Mouse (Mus musculus): ENCODE results near the gene Gpnmb. TPM values are rescaled to one million over a fixed set of nuclear protein-coding genes. Genes with fewer than 3 reads are reported as not detected.
A peak's percentile ranks its signal among the peaks of the same experiment; 100 is the strongest.

Gene Gpnmb
- total RNA-seq, 1 experiment from 2014 or later = 0.27 TPM

GRCm38 (mm10) chr6:49028019-49028418 lies 8.3 kb upstream of the Gpnmb start:
- ATAC-seq (replicated peaks; ENCODE audit: low read depth, poor library complexity, severe bottlenecking) = no peak

- no peak for ATAC-seq (replicated peaks; ENCODE audit: low read depth, poor library complexity, severe bottlenecking)
These were observed 7.6 kb upstream of the Gpnmb start for GRCm38 (mm10) chr6:49028708-49029107.

- ATAC-seq (replicated peaks; ENCODE audit: low read depth, poor library complexity, severe bottlenecking) = peak; percentile 60
These were observed 5.1 kb upstream of the Gpnmb start for GRCm38 (mm10) chr6:49031230-49031629.

GRCm38 (mm10) chr6:49032783-49033182 lies 3.6 kb upstream of the Gpnmb start:
- ATAC-seq (replicated peaks; ENCODE audit: low read depth, poor library complexity, severe bottlenecking) = no peak

GRCm38 (mm10) chr6:49037268-49037662 lies 919 bp downstream of the Gpnmb start:
- ATAC-seq (replicated peaks; ENCODE audit: low read depth, poor library complexity, severe bottlenecking) = no peak

GRCm38 (mm10) chr6:49039470-49040180 lies 3.3 kb downstream of the Gpnmb start:
- ATAC-seq (replicated peaks; ENCODE audit: low read depth, poor library complexity, severe bottlenecking) = peak; percentile 79

- no peak for ATAC-seq (replicated peaks; ENCODE audit: low read depth, poor library complexity, severe bottlenecking)
These were observed 10.2 kb downstream of the Gpnmb start for GRCm38 (mm10) chr6:49046502-49046901.

GRCm38 (mm10) chr6:49046976-49047375 lies 10.6 kb downstream of the Gpnmb start:
- no peak for ATAC-seq (replicated peaks; ENCODE audit: low read depth, poor library complexity, severe bottlenecking)

GRCm38 (mm10) chr6:49047848-49048247 lies 11.5 kb downstream of the Gpnmb start:
- ATAC-seq (replicated peaks; ENCODE audit: low read depth, poor library complexity, severe bottlenecking) = no peak

GRCm38 (mm10) chr6:49048395-49048794 lies 12.0 kb downstream of the Gpnmb start:
- no peak for ATAC-seq (replicated peaks; ENCODE audit: low read depth, poor library complexity, severe bottlenecking)

- ATAC-seq (replicated peaks; ENCODE audit: low read depth, poor library complexity, severe bottlenecking) = peak; percentile 86
These were observed 14.5 kb downstream of the Gpnmb start for GRCm38 (mm10) chr6:49050677-49051410.

- no peak for ATAC-seq (replicated peaks; ENCODE audit: low read depth, poor library complexity, severe bottlenecking)
These were observed 15.8 kb downstream of the Gpnmb start for GRCm38 (mm10) chr6:49052191-49052590.

GRCm38 (mm10) chr6:49055256-49055733 lies 18.9 kb downstream of the Gpnmb start:
- no peak for ATAC-seq (replicated peaks; ENCODE audit: low read depth, poor library complexity, severe bottlenecking)

GRCm38 (mm10) chr6:49056009-49056408 lies 19.7 kb downstream of the Gpnmb start:
- ATAC-seq (replicated peaks; ENCODE audit: low read depth, poor library complexity, severe bottlenecking) = no peak

GRCm38 (mm10) chr6:49057053-49058021 lies 21.0 kb downstream of the Gpnmb start:
- ATAC-seq (replicated peaks; ENCODE audit: low read depth, poor library complexity, severe bottlenecking) = peak; percentile 90; the same call in 1 of the 2 replicates

GRCm38 (mm10) chr6:49068361-49068760 lies 32.0 kb downstream of the Gpnmb start:
- no peak for ATAC-seq (replicated peaks; ENCODE audit: low read depth, poor library complexity, severe bottlenecking)

- peak; percentile 97 for ATAC-seq (replicated peaks; ENCODE audit: low read depth, poor library complexity, severe bottlenecking)
These were observed 37.2 kb downstream of the Gpnmb start, which contains the start of gene Malsu1 for GRCm38 (mm10) chr6:49073304-49074116. TSS of gene Malsu1 (plus strand) at chr6:49073795.

- ATAC-seq (replicated peaks; ENCODE audit: low read depth, poor library complexity, severe bottlenecking) = peak; percentile 13; the same call in 1 of the 2 replicates
These were observed 37.8 kb downstream of the Gpnmb start for GRCm38 (mm10) chr6:49074117-49074490.

- no peak for ATAC-seq (replicated peaks; ENCODE audit: low read depth, poor library complexity, severe bottlenecking)
These were observed 41.5 kb downstream of the Gpnmb start for GRCm38 (mm10) chr6:49077894-49078293.

All from common myeloid progenitor, adult 5-6 weeks (primary cell).